Mouse (Mus musculus): ENCODE measurements at regions not wholly inside any gene's neighbourhood (a gene's known extent, or its start where the extent isn't known, plus 50 kb on each side); places are given as distances from the start of the nearest gene placed in this dataset.

DNA sequence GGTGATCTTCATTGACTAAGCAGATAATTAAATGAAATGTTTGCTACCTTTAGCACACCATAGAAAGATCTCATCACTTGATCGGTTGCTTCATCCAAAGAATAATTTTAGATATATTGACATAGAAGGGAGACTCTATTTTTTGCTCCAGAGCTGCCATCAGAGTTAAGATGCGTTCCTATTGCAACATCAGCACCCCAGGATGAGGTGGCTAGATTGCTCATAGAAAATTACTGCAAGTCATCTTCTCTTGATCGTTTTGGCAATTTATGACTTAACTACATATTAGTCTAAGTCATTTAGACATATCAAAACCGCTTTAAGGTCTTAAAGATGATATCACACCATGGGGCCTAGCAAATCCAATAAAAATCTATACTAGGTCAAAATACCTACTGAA lies 778.0 kb upstream of the Celf2 start:
- DNase-seq = no peak

DNA sequence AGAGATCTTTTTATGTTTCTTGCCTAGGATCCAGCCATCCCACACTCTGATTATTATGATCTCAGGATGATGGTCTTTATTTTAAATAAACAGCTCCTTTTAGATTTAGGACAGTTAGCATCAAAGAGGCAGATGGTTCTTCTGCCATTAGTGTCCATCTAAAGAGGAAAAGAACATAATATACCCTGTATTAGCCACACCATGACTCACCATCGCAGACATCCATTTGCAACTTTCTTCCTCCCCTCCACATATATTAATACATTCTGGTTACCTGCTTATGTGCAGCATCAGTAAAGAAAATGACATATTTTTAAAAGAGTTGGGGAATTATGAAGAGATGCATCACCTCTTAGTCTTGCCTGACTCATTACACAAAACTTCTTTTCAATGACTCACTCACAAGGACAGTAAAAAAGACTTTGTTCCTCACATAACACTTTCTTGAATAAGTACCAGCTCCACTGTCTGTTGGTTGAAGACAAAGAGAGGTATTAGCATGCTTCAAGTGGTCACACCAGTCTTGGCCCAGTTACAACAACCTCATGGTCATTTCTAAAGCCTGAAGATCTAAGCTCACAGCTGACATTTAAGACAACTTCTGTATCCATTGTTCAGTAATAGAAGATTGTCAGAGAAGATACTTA lies 766.9 kb upstream of the Celf2 start:
- DNase-seq = no peak
